In the genomic region with DNA sequence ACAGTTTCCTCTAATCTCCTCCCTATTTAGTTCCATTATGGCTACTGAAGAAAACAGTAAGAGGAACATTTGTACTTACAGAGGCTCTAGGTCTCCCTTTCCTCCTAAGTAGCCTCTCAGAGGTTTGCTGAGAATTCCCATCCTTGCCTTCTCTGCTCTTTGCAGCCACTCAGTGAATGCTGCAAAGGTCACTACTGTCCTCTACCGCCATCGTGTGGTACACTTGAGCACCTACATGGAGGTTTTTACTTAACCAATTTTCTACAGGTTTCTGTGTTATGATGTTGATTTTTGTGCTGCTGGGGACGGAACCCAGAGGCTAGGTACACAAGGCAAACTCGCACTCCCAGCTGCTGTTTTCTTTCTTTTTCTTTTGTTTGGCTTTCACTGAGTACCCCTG, we compare ENCODE assay signal across 8 mouse cellular contexts. TPM values are rescaled to one million over a fixed set of nuclear protein-coding genes. Genes with fewer than 3 reads are reported as not detected.
DNase-seq lines count a peak whose midpoint lies in the region; ATAC-seq and TF ChIP-seq lines count a peak whose summit lies in the region.

No protein-coding gene starts in this region.

- ATAC-seq in CD4-positive, CD25-positive, alpha-beta regulatory T cell, adult 4 months: peak; percentile 71
- ATAC-seq in erythroid progenitor cell, adult 5-6 weeks (replicated peaks; ENCODE audit: low FRiP score, poor library complexity, severe bottlenecking): 0 out of 2 replicates have a peak, but pooled peaks have one; percentile 68
- peak; percentile 88 for ATAC-seq in megakaryocyte, adult 5-6 weeks (ENCODE audit: poor library complexity, severe bottlenecking)

- H3K4me3 ChIP-seq in gastrocnemius, adult 2 months: no peak overlapping the region

- peak; percentile 46 for DNase-seq in gastrocnemius, adult 2 months
- no peak for DNase-seq in gastrocnemius, postnatal 25 days
- peak; percentile 88 for DNase-seq in brain, embryonic 14.5 days (ENCODE audit: low read depth)
- peak; percentile 63 to 71 for DNase-seq in kidney, postnatal 4 days
- DNase-seq in spleen, postnatal 4 days (ENCODE audit: low spot score in 2 of 2): peak; percentile 47 to 79

- intact Hi-C loops in gastrocnemius, adult 2 months (cut with DNase I): loop anchor here (2.0 to 10.0 kb wide), 4 partner anchors 109 to 433 kb away; a partner anchor contains a TSS

- peak; percentile 97 for TF ChIP-seq CTCF in gastrocnemius, adult 2 months (IDR thresholded peaks at IDR 0.05)
- TF ChIP-seq CTCF in brain, embryonic 14.5 days (IDR thresholded peaks at IDR 0.05; ENCODE audit: borderline replicate concordance, extremely low read depth, insufficient read depth, insufficient read length): peak; percentile 82; the same call in 1 of the 2 replicates

- no peak for TF ChIP-seq POLR2A in brain, embryonic 14.5 days (IDR thresholded peaks at IDR 0.05; ENCODE audit: borderline replicate concordance, extremely low read depth, insufficient read depth, insufficient read length, poor library complexity, severe bottlenecking)

- peak overlapping the region; percentile 99; the same call in 1 of the 2 replicates for H3K27ac ChIP-seq in gastrocnemius, adult 2 months

RNA-seq across cellular contexts. Expression of a gene that starts 2.0 kb away (rescaled TPM):
- 1,000 to 10,000 TPM; 1,384 to 2,252 TPM for total RNA-seq in gastrocnemius, adult 2 months (2021)
- 1,000 to 10,000 TPM; 1,477 to 1,564 TPM for total RNA-seq in gastrocnemius, postnatal 25 days (2021)
- polyA plus RNA-seq in CD4-positive, CD25-positive, alpha-beta regulatory T cell, adult 4 months (2017; shearing (Covaris generic)): under 1 TPM in 1 of 2 experiments, not detected in 1; 0.82 TPM
- polyA plus RNA-seq in brain, embryonic 14.5 days (2012; rRNA removed): 0.68 and 0.77 TPM in 2 replicates
- 3.4 TPM in 1 of 2 replicates, not detected in the other for total RNA-seq in erythroid progenitor cell, adult 5-6 weeks (2015; ENCODE audit: low replicate concordance)
- total RNA-seq in erythroid progenitor cell, adult 5-6 weeks (2017; ENCODE audit: low replicate concordance): not detected in 2 replicates
- 1.3 and 6.9 TPM in 2 replicates for total RNA-seq in megakaryocyte, adult 5-6 weeks (2015)
- 2.9 and 5.4 TPM in 2 replicates for total RNA-seq in megakaryocyte, adult 5-6 weeks (2017)

RNA-seq across cellular contexts. Expression of a gene that starts 29.0 kb away (rescaled TPM):
- 1 to 10 TPM; 7.2 to 8.0 TPM for total RNA-seq in gastrocnemius, adult 2 months (2021)
- 1 to 10 TPM; 5.8 to 8.7 TPM for total RNA-seq in gastrocnemius, postnatal 25 days (2021)
- 1 to 10 TPM; 3.9 to 4.1 TPM for polyA plus RNA-seq in CD4-positive, CD25-positive, alpha-beta regulatory T cell, adult 4 months (2017; shearing (Covaris generic))
- polyA plus RNA-seq in brain, embryonic 14.5 days (2012; rRNA removed): 17.3 and 17.8 TPM in 2 replicates
- total RNA-seq in erythroid progenitor cell, adult 5-6 weeks (2015; ENCODE audit: low replicate concordance): 3.4 and 4.7 TPM in 2 replicates
- total RNA-seq in erythroid progenitor cell, adult 5-6 weeks (2017; ENCODE audit: low replicate concordance): 3.1 and 4.5 TPM in 2 replicates
- 3.1 and 3.9 TPM in 2 replicates for total RNA-seq in megakaryocyte, adult 5-6 weeks (2015)
- 7.0 TPM in 2 replicates for total RNA-seq in megakaryocyte, adult 5-6 weeks (2017)

RNA-seq across cellular contexts. Expression of a gene that starts 29.6 kb away (rescaled TPM):
- total RNA-seq in gastrocnemius, adult 2 months (2021): 1 to 10 TPM; 1.9 to 2.1 TPM
- 1 to 10 TPM; 1.7 to 2.0 TPM for total RNA-seq in gastrocnemius, postnatal 25 days (2021)
- polyA plus RNA-seq in CD4-positive, CD25-positive, alpha-beta regulatory T cell, adult 4 months (2017; shearing (Covaris generic)): 1 to 10 TPM; 4.8 to 5.0 TPM
- polyA plus RNA-seq in brain, embryonic 14.5 days (2012; rRNA removed): 3.5 and 4.4 TPM in 2 replicates
- 3.6 and 5.9 TPM in 2 replicates for total RNA-seq in erythroid progenitor cell, adult 5-6 weeks (2015; ENCODE audit: low replicate concordance)
- total RNA-seq in erythroid progenitor cell, adult 5-6 weeks (2017; ENCODE audit: low replicate concordance): 2.6 and 2.8 TPM in 2 replicates
- total RNA-seq in megakaryocyte, adult 5-6 weeks (2015): 4.4 and 5.1 TPM in 2 replicates
- 4.3 and 5.3 TPM in 2 replicates for total RNA-seq in megakaryocyte, adult 5-6 weeks (2017)

RNA-seq across cellular contexts. Expression of a gene that starts 38.4 kb away (rescaled TPM):
- total RNA-seq in gastrocnemius, adult 2 months (2021): 1 to 10 TPM; 5.2 to 7.6 TPM
- 10 to 100 TPM in 1 of 2 experiments, 1 to 10 TPM in 1; 9.0 to 10.2 TPM for total RNA-seq in gastrocnemius, postnatal 25 days (2021)
- polyA plus RNA-seq in CD4-positive, CD25-positive, alpha-beta regulatory T cell, adult 4 months (2017; shearing (Covaris generic)): 1 to 10 TPM; 1.2 to 1.8 TPM
- 10.4 and 21.3 TPM in 2 replicates for polyA plus RNA-seq in brain, embryonic 14.5 days (2012; rRNA removed)
- 0.84 and 1.4 TPM in 2 replicates for total RNA-seq in erythroid progenitor cell, adult 5-6 weeks (2015; ENCODE audit: low replicate concordance)
- 0.51 TPM in 1 of 2 replicates, not detected in the other for total RNA-seq in erythroid progenitor cell, adult 5-6 weeks (2017; ENCODE audit: low replicate concordance)
- 1.1 TPM in 1 of 2 replicates, not detected in the other for total RNA-seq in megakaryocyte, adult 5-6 weeks (2015)
- total RNA-seq in megakaryocyte, adult 5-6 weeks (2017): 0.07 TPM in 1 of 2 replicates, not detected in the other

RNA-seq across cellular contexts. Expression of a gene that starts 54.0 kb away (rescaled TPM):
- total RNA-seq in gastrocnemius, adult 2 months (2021): not detected
- total RNA-seq in gastrocnemius, postnatal 25 days (2021): not detected
- polyA plus RNA-seq in CD4-positive, CD25-positive, alpha-beta regulatory T cell, adult 4 months (2017; shearing (Covaris generic)): under 1 TPM in 1 of 2 experiments, not detected in 1; 0.15 TPM
- polyA plus RNA-seq in brain, embryonic 14.5 days (2012; rRNA removed): 0.09 TPM in 1 of 2 replicates, not detected in the other
- 14.1 and 18.9 TPM in 2 replicates for total RNA-seq in erythroid progenitor cell, adult 5-6 weeks (2015; ENCODE audit: low replicate concordance)
- 5.6 and 15.5 TPM in 2 replicates for total RNA-seq in erythroid progenitor cell, adult 5-6 weeks (2017; ENCODE audit: low replicate concordance)
- 1.5 and 3.4 TPM in 2 replicates for total RNA-seq in megakaryocyte, adult 5-6 weeks (2015)
- 0.26 and 0.73 TPM in 2 replicates for total RNA-seq in megakaryocyte, adult 5-6 weeks (2017)

Comparison
In these comparisons a context has a peak if more than half of its experiments do, and no peak if none do; other contexts are left out.
1. RNA of a gene that starts 2.0 kb away (total RNA-seq): 1,384 to 2,252 TPM in gastrocnemius, adult 2 months and 1,477 to 1,564 TPM in gastrocnemius, postnatal 25 days; 1.3 to 6.9 TPM in megakaryocyte, adult 5-6 weeks and 3.4 TPM in erythroid progenitor cell, adult 5-6 weeks; every median in the first group is over 100 times any median in the second.
2. Peak in every context shown above with its lines, with median percentiles within 50 percentile points of each other: ATAC-seq.